Mouse (Mus musculus) midbrain, embryonic 16.5 days (tissue): ENCODE measurements around the gene Sys1. TPM values are rescaled to one million over a fixed set of nuclear protein-coding genes. Genes with fewer than 3 reads are reported as not detected.

Experiments used
- ATAC-seq: fragments of 200-750 bp; cut with Nextera tagmentation; 2 replicates; pipeline ENCODE4 v1.8.0; 2017; ENCODE audit warnings: moderate TSS enrichment
- H3K27ac ChIP-seq: fragments of 300-500 bp; sonication (generic); 2 replicates; pipeline ENCODE4 v1.5.1; 2014; ENCODE audit warnings: mild to moderate bottlenecking, low read length, mixed read lengths
- H3K27me3 ChIP-seq: fragments of 300-500 bp; sonication (generic); 2 replicates; pipeline ENCODE4 v1.6.1; 2014; ENCODE audit warnings: low read depth, low read length, mixed read lengths; ENCODE audit not compliant: control insufficient read depth, insufficient read depth
- H3K36me3 ChIP-seq: fragments of 300-500 bp; sonication (generic); 2 replicates; pipeline ENCODE4 v1.6.1; 2014; ENCODE audit warnings: mild to moderate bottlenecking, low read length, moderate library complexity, mixed read lengths; ENCODE audit not compliant: control insufficient read depth, insufficient read depth
- H3K4me1 ChIP-seq: fragments of 300-500 bp; sonication (generic); 2 replicates; pipeline ENCODE4 v1.6.1; 2014; ENCODE audit warnings: mild to moderate bottlenecking, low read length, mixed read lengths; ENCODE audit not compliant: control insufficient read depth, insufficient read depth
- H3K4me2 ChIP-seq: fragments of 300-500 bp; sonication (generic); 2 replicates; pipeline ENCODE4 v1.6.1; 2014; ENCODE audit warnings: mild to moderate bottlenecking, low read length, mixed read lengths
- H3K4me3 ChIP-seq: fragments of 300-500 bp; sonication (generic); 2 replicates; pipeline ENCODE4 v1.5.1; 2014; ENCODE audit warnings: low read depth, mild to moderate bottlenecking, low read length, moderate library complexity, mixed read lengths
- H3K9ac ChIP-seq: fragments of 300-500 bp; sonication (generic); 2 replicates; pipeline ENCODE4 v1.6.1; 2014; ENCODE audit warnings: low read depth, low read length, mixed read lengths
- H3K9me3 ChIP-seq: fragments of 300-500 bp; sonication (generic); replicated peaks from 2 replicates; pipeline ENCODE4 v1.6.1; 2014; ENCODE audit warnings: mild to moderate bottlenecking, low read length, mixed read lengths; ENCODE audit not compliant: control insufficient read depth, poor library complexity, severe bottlenecking
- WGBS: fragments of 180-500 bp; shearing (Covaris S2); extraction: QIAGEN DNeasy Blood & Tissue Kit; methylation state at CpG from one replicate; pipeline ENCODE4 v1.1.7; 2014; 5-methylcytosine and 5-hydroxymethylcytosine counted together
- polyA plus RNA-seq: library from polyadenylated mRNA; unstranded; fragments of >200 nt; fragmentation: Nextera tagmentation; extraction: Ambion mirVana; gene quantifications from 2 replicates; pipeline ENCODE4 v1.2.1, GENCODE M21; 2015

Gene Sys1
- polyA plus RNA-seq: 86.7 and 90.0 TPM in 2 replicates

DNA sequence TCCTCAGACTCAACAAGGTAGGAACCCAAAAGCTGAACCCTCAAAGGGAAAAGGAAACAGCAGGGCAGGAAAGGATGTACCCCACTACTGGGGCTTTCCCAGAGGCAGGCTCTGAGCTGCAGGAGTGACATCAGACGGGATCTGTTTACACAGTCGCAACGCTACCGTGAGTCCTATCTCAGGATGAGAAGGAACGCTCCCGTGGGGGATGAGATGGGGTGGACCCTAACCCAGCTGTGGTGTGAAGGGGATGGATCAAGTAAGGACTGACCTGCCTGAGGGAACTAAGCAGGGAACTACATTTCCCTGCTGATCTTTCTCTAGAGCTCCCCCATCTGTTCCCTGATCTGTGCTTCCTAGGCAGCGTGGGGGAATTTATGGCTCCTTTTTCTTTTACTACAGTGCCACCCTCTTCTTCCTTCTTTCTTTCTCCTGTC is at the start of gene Sys1:
TSS of gene Sys1 (plus strand) at position 101 of the 437 bp plus-strand sequence.
- Histone ChIP-seq H3K4me3 (no peak within 1 kb of the TSS), H3K4me2 (peak within 1 kb of the TSS; percentile 39), H3K9me3 (no peaks in the 10 kb centered on the region), H3K9ac (no peak within 1 kb of the TSS), H3K4me1 (peaks cover 4% of the 10 kb centered on the region), H3K36me3 (no peaks in the 10 kb centered on the region), H3K27me3 (no peaks in the 10 kb centered on the region), H3K27ac (no peak within 1 kb of the TSS)
- ATAC-seq: no peak
- 3% methylated on average over 7 of the region's 7 CpGs for WGBS

DNA sequence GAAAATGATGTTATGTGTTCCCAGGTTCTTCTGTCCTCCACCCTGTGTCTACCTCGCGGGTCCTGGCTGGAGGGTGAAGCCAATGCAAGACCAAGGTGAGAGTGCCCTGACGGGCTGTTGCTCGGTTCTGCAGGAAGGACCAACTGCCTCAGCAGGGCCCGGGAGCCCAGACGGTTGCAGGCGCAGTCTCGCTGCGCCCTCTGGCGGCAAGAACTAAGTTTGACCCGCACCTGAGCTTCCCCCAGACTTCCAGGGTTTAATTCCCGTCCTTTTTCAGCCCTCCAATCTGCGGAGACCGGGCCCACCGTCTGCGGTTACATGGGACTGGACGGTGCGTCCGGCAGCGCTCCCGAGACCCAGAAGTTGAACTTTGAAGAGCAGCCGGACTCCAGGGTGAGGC is 49.1 kb upstream of the Sys1 start:
- no peak for ATAC-seq

DNA sequence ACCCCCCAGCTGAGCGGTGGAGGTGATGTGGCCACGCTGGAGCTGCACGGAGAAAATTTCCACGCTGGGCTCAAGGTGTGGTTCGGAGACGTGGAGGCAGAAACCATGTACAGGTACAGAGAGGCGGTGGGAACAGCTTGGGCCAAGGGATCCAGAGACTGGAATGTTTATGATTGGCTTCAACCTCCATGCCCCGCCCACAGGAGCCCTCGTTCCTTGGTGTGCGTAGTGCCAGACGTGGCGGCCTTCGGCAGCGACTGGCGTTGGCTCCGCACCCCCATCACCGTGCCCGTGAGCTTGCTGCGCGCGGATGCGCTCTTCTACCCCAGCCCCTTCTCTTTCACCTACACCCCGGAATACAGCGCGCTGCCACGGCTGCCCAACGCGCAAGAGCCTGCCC is 42.6 kb upstream of the Sys1 start:
- no peak overlapping the region for H3K9ac ChIP-seq
- ATAC-seq: no peak
- WGBS: 29% methylated on average over 28 of the region's 28 CpGs

More for the DNA sequence above, 49.1 kb upstream of the Sys1 start:
- no peaks in the 10 kb centered on the region for H3K9me3 ChIP-seq
- H3K27ac ChIP-seq: no peak overlapping the region
- peaks cover 7% of the 10 kb centered on the region; the same call in 1 of the 2 replicates for H3K4me1 ChIP-seq
- H3K9ac ChIP-seq: no peak overlapping the region
- peaks cover 74% of the 10 kb centered on the region for H3K27me3 ChIP-seq
- H3K4me3 ChIP-seq: no peak overlapping the region
- WGBS: 1% methylated on average over 22 of the region's 22 CpGs
- no peaks in the 10 kb centered on the region for H3K36me3 ChIP-seq
- no peak overlapping the region for H3K4me2 ChIP-seq

DNA sequence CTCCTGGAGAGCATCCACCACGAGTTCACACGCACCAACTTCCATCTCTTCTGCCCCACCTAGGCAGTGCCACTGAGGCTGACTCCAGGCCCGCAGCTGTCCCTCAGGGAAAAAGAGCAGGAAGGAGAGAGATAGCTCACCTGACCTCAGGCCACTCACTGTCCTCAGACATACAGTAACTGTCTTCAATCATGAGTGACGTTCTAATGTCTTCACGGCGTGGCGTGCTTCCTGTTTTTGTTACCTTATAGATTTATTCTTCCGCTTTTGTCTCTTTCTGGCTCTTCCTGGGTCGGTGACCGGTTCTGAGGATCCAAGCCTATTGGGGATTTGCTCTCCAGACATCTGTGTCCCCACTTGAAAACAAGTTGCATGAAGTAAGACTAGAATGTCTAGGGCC is 42.2 kb upstream of the Sys1 start:
- no peaks in the 10 kb centered on the region for H3K36me3 ChIP-seq
- no peaks in the 10 kb centered on the region for H3K9me3 ChIP-seq
- H3K27me3 ChIP-seq: peaks cover 12% of the 10 kb centered on the region
- no peaks in the 10 kb centered on the region for H3K4me1 ChIP-seq
- no peak overlapping the region for H3K27ac ChIP-seq
- H3K4me2 ChIP-seq: peak overlapping the region; percentile 48
- 77% methylated on average over 10 of the region's 10 CpGs for WGBS
- ATAC-seq: no peak
- no peak overlapping the region for H3K9ac ChIP-seq
- peak overlapping the region; percentile 26 for H3K4me3 ChIP-seq

More for the DNA sequence above, 42.6 kb upstream of the Sys1 start:
- no peaks in the 10 kb centered on the region for H3K9me3 ChIP-seq
- peaks cover 16% of the 10 kb centered on the region for H3K27me3 ChIP-seq
- H3K4me1 ChIP-seq: no peaks in the 10 kb centered on the region
- H3K27ac ChIP-seq: no peak overlapping the region
- H3K4me2 ChIP-seq: peak overlapping the region; percentile 48
- peak overlapping the region; percentile 26 for H3K4me3 ChIP-seq
- H3K36me3 ChIP-seq: no peaks in the 10 kb centered on the region

DNA sequence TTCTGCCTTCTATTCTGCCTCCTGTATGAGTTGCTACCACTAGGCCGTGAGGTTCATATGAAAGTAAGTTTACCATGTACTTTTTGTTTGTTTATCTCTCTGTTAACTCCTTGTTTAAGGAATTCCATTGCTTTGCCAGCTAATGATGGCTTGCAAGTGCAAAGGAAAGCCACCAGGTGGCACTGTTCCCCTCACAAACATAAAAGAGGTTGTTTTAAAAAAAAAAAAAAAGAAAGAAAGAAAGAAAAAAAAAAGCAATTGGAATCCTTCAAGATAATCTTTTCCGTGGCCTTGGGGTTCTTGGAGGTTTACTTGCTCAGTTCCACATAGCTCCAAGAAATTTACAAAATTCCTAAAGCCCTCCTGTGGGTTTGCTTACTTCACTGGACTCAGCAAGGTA is 39.6 kb upstream of the Sys1 start:
- WGBS: 0% methylated on average over 2 of the region's 2 CpGs
- Histone ChIP-seq H3K9me3 (no peaks in the 10 kb centered on the region), H3K4me1 (no peaks in the 10 kb centered on the region), H3K27ac (no peak overlapping the region), H3K9ac (no peak overlapping the region), H3K4me3 (no peak overlapping the region), H3K27me3 (no peaks in the 10 kb centered on the region), H3K36me3 (no peaks in the 10 kb centered on the region), H3K4me2 (no peak overlapping the region)
- no peak for ATAC-seq

DNA sequence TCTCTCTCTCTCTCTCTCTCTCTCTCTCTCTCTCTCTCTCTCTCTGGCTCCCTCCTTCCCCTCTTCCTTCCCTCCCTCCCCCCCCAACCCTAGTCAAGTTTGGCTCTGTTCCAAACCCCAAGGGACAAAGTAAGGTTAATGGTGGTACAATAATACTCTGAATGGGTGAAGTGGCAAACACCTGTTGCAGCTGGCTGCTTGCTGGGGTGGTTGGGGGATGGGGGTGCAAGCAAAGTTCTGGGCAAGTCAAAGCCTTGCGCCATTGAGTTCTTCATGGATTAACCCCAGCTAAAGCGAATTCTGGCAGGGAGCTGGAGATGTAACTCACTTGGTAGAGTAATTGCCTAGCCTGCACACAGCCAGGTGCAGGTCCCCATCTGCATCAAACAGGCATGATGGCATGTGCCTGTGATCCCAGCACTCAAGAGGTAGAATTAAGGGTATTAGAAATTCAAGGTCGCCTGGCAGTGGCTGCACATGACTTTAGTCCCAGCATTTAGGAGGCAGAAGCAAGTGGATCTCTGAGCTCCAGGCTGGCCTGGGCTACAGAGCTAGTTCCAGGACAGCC is 38.4 kb upstream of the Sys1 start:
- Histone ChIP-seq H3K27ac (no peak overlapping the region), H3K9me3 (no peaks in the 10 kb centered on the region), H3K36me3 (no peaks in the 10 kb centered on the region), H3K4me2 (no peak overlapping the region), H3K9ac (no peak overlapping the region), H3K27me3 (no peaks in the 10 kb centered on the region), H3K4me1 (no peaks in the 10 kb centered on the region), H3K4me3 (no peak overlapping the region)
- WGBS: 41% methylated on average over 3 of the region's 3 CpGs
- no peak for ATAC-seq

DNA sequence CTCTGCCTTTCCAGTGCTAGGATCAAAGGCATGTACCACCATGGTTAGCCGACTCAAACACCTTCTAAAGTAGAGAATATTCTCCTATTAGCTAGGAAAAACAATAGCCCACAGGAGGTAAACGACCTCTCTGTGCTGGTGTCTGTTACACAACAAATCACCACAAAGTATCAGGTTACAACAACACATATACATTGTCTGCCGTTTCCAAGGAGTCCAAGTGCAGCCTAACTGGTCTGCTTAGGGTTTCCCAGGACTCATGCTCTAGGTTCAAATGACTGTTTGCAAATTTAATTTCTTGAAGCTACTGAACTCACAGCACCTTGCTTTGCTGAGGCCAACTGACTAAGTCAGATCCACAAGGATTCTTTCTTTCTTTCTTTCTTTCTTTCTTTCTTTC is 37.3 kb upstream of the Sys1 start:
- Histone ChIP-seq H3K36me3 (no peaks in the 10 kb centered on the region), H3K9me3 (no peaks in the 10 kb centered on the region), H3K4me1 (no peaks in the 10 kb centered on the region), H3K27ac (no peak overlapping the region), H3K9ac (no peak overlapping the region), H3K4me2 (no peak overlapping the region), H3K27me3 (no peaks in the 10 kb centered on the region), H3K4me3 (no peak overlapping the region)
- ATAC-seq: no peak
- WGBS: 10% methylated on average over 3 of the region's 3 CpGs

DNA sequence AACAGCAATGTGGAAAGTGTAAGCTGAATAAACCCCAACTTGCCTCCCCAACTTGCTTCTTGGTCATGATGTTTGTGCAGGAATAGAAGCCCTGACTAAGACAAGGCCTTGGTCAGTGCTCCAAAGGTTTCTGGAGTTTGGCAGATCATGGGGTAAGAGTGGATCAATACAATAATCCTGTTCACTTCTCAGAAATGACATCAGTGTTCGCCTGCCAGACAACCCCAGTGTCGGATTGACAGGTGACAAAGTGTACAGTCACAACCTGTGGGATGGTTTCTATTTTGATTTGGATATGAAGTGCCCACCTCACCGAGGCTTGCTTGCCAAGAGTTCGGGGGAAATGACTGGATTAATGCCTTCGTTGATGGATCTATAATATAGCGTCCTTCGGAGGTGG is 35.5 kb upstream of the Sys1 start:
- no peaks in the 10 kb centered on the region for H3K4me1 ChIP-seq
- no peaks in the 10 kb centered on the region for H3K27me3 ChIP-seq
- H3K9me3 ChIP-seq: no peaks in the 10 kb centered on the region
- H3K4me3 ChIP-seq: no peak overlapping the region
- no peak overlapping the region for H3K9ac ChIP-seq
- no peak overlapping the region for H3K4me2 ChIP-seq
- H3K36me3 ChIP-seq: no peaks in the 10 kb centered on the region
- 91% methylated on average over 7 of the region's 7 CpGs for WGBS
- no peak for ATAC-seq
- no peak overlapping the region for H3K27ac ChIP-seq

DNA sequence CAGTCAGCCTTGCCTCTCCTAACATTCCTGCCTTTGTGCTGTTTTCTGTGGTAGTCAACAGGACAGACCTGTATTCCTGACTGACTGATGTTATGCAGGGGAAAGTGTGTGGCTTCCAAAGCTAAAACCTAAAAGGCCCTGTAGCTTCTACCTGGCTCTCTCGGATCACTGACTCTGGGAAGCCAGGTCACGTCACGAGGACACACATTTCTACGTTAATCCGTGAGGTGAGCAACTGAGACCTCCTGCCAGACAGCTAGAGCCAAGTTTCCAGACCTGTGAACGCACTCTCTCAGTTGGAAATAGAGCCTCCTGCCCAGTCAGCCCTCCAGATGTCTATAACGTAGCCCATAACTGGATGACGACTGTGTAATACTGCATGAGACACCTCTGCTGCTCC is 34.8 kb upstream of the Sys1 start:
- Histone ChIP-seq H3K4me3 (no peak overlapping the region), H3K27ac (no peak overlapping the region), H3K9me3 (no peaks in the 10 kb centered on the region), H3K4me2 (no peak overlapping the region), H3K9ac (no peak overlapping the region), H3K36me3 (no peaks in the 10 kb centered on the region), H3K27me3 (no peaks in the 10 kb centered on the region), H3K4me1 (no peaks in the 10 kb centered on the region)
- 89% methylated on average over 8 of the region's 8 CpGs for WGBS
- ATAC-seq: no peak
